13 mouse cellular contexts compared by ENCODE assay signal in the genomic region with DNA sequence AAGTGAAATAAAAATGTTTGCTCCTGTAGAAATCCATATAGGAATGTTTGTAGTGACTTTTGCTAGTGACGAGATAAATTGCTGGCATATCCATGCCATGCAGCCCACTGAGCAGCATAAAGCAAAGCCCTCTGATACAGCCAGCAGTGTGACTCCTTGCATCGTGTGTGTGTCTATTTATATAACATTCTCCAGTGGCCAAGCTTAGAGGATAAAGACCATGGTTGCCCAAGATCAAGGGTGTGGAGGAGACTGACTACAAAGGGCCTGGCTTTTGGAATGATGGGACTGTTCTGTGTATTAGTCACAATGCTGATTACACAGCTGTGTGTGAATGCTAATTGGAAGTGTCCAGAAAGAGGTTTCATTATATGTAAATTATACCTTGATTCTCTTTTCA. TPM values are rescaled to one million over a fixed set of nuclear protein-coding genes. Genes with fewer than 3 reads are reported as not detected.
"Had no signal": no experiment of that assay in that cellular context is flagged by ENCODE, and none has a peak within 500 bp of the region (broad histone marks: within the 10 kb centered on the region; RNA-seq: fewer than 3 reads in every experiment).

No protein-coding gene starts in this region.

- H3K4me2 ChIP-seq: liver, embryonic 13.5 days; midbrain, embryonic 11.5 days had no signal

- DNase-seq: kidney, postnatal 10 days; kidney, postnatal 36 days; layer of hippocampus, postnatal 36 days; liver, embryonic 13.5 days; lung, adult 2 months; lung, postnatal 14 days; lung, postnatal 4 days; midbrain, embryonic 14.5 days; thymus, adult 18-20 months; thymus, postnatal 36 days had no signal

- H3K27ac ChIP-seq: left cerebral cortex, adult 2 months; liver, embryonic 13.5 days had no signal

- H3K9me3 ChIP-seq: liver, embryonic 13.5 days had no signal

- H3K4me3 ChIP-seq: left cerebral cortex, adult 2 months; liver, embryonic 13.5 days had no signal

- H3K9ac ChIP-seq: liver, embryonic 13.5 days had no signal

- H3K27me3 ChIP-seq: liver, embryonic 13.5 days had no signal

RNA-seq across cellular contexts. Expression of gene Grhl1, which starts 19.6 kb away (rescaled TPM):
- total RNA-seq: megakaryocyte-erythroid progenitor cell, adult 5-6 weeks had no signal
